Comparison of ENCODE assay signal across 12 mouse cellular contexts in the genomic region with DNA sequence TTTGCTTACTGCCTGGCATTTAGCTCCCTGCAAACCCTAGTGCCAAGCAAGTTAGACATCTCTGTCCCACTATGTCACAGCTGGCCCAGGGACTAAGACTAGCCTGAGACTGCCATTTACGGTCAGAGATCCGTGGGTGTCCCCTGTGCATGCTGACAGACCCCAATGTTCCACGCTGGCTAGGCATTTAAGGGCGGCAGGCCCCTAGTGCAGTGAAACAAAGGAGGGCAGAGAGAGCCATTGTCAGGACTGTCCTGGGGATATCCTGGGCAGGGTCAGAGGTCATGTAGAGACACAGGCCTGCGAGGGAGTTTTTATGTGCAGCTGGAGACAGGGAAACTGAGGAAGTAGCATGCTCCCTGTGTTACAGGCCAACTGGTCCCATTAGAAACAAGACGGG. TPM values are rescaled to one million over a fixed set of nuclear protein-coding genes. Genes with fewer than 3 reads are reported as not detected.
DNase-seq lines count a peak whose midpoint lies in the region; ATAC-seq and TF ChIP-seq lines count a peak whose summit lies in the region.
"Had no signal": no experiment of that assay in that cellular context is flagged by ENCODE, and none has a peak within 500 bp of the region (broad histone marks: within the 10 kb centered on the region; RNA-seq: fewer than 3 reads in every experiment).

No protein-coding gene starts in this region.

- TF ChIP-seq CTCF in lung, postnatal 0 days (IDR thresholded peaks at IDR 0.05) = no peak

- H3K36me3 ChIP-seq in heart, embryonic 11.5 days (ENCODE audit: control insufficient read depth, insufficient read depth, low read length) = peaks cover 23% of the 10 kb centered on the region
- H3K36me3 ChIP-seq in lung, postnatal 0 days (ENCODE audit: insufficient read depth, low read length) = peaks cover 12% of the 10 kb centered on the region; the same call in 1 of the 2 replicates
- H3K36me3 ChIP-seq in forebrain, embryonic 16.5 days (ENCODE audit: control insufficient read depth, insufficient read depth) = no peaks in the 10 kb centered on the region
- peaks cover 47% of the 10 kb centered on the region for H3K36me3 ChIP-seq in neural tube, embryonic 13.5 days

- 83% methylated on average over 6 of the region's 6 CpGs for WGBS in heart, embryonic 11.5 days (ENCODE audit: insufficient replicate concordance)
- WGBS in lung, postnatal 0 days = 58% methylated on average over 6 of the region's 6 CpGs
- 29% methylated on average over 6 of the region's 6 CpGs for WGBS in forebrain, embryonic 16.5 days
- 27% methylated on average over 6 of the region's 6 CpGs for WGBS in neural tube, embryonic 13.5 days

- H3K4me2 ChIP-seq in heart, embryonic 11.5 days = no peak overlapping the region
- H3K4me2 ChIP-seq in lung, postnatal 0 days (replicated peaks; ENCODE audit: low read depth, low read length) = no peak overlapping the region
- H3K4me2 ChIP-seq in forebrain, embryonic 16.5 days (ENCODE audit: low read length) = no peak overlapping the region
- H3K4me2 ChIP-seq in neural tube, embryonic 13.5 days = no peak overlapping the region
- H3K4me2 ChIP-seq: embryonic facial prominence, embryonic 12.5 days had no signal

- no peak for TF ChIP-seq EP300 in lung, postnatal 0 days (IDR thresholded peaks at IDR 0.05)

- H3K4me1 ChIP-seq in heart, embryonic 11.5 days (ENCODE audit: control insufficient read depth, insufficient read depth, low read length) = peaks cover 77% of the 10 kb centered on the region
- H3K4me1 ChIP-seq in lung, postnatal 0 days (ENCODE audit: insufficient read depth, low read depth, low read length) = peaks cover 67% of the 10 kb centered on the region
- peaks cover 28% of the 10 kb centered on the region for H3K4me1 ChIP-seq in forebrain, embryonic 16.5 days (replicated peaks; ENCODE audit: control insufficient read depth, insufficient read depth, low read length)
- peaks cover 94% of the 10 kb centered on the region for H3K4me1 ChIP-seq in neural tube, embryonic 13.5 days (replicated peaks)

- H3K4me3 ChIP-seq in heart, embryonic 11.5 days (ENCODE audit: low read depth, low read length) = no peak overlapping the region
- no peak overlapping the region for H3K4me3 ChIP-seq in lung, postnatal 0 days (ENCODE audit: low read depth, low read length)
- no peak overlapping the region for H3K4me3 ChIP-seq in forebrain, embryonic 16.5 days (replicated peaks; ENCODE audit: low read length)
- no peak overlapping the region for H3K4me3 ChIP-seq in neural tube, embryonic 13.5 days
- H3K4me3 ChIP-seq: embryonic facial prominence, embryonic 12.5 days had no signal

- no peaks in the 10 kb centered on the region for H3K27me3 ChIP-seq in heart, embryonic 11.5 days (ENCODE audit: control insufficient read depth, insufficient read depth, low read length)
- no peaks in the 10 kb centered on the region for H3K27me3 ChIP-seq in lung, postnatal 0 days (replicated peaks; ENCODE audit: insufficient read depth, low read length)
- H3K27me3 ChIP-seq in forebrain, embryonic 16.5 days (replicated peaks; ENCODE audit: control insufficient read depth, insufficient read depth, low read length) = no peaks in the 10 kb centered on the region
- no peaks in the 10 kb centered on the region for H3K27me3 ChIP-seq in neural tube, embryonic 13.5 days
- H3K27me3 ChIP-seq: embryonic facial prominence, embryonic 12.5 days had no signal

- peak overlapping the region; percentile 41; the same call in 1 of the 2 replicates for H3K27ac ChIP-seq in heart, embryonic 11.5 days (ENCODE audit: low read depth, low read length)
- peak overlapping the region; percentile 65 for H3K27ac ChIP-seq in lung, postnatal 0 days (ENCODE audit: low read length)
- H3K27ac ChIP-seq in forebrain, embryonic 16.5 days (ENCODE audit: low read length) = peak overlapping the region; percentile 54; the same call in 1 of the 2 replicates
- H3K27ac ChIP-seq in neural tube, embryonic 13.5 days (replicated peaks) = peak overlapping the region; percentile 80
- H3K27ac ChIP-seq: embryonic facial prominence, embryonic 12.5 days had no signal

- DNase-seq in heart, postnatal 4 days = no peak
- DNase-seq in lung, postnatal 0 days (ENCODE audit: low spot score) = no peak
- no peak for DNase-seq in lung, postnatal 36 days
- DNase-seq in layer of hippocampus, postnatal 14 days (ENCODE audit: low spot score in 2 of 2) = no peak
- DNase-seq in left cerebral cortex, adult 9 months (ENCODE audit: low spot score in 2 of 2) = no peak
- DNase-seq: thymus, postnatal 36 days had no signal

- H3K9me3 ChIP-seq in heart, embryonic 11.5 days (replicated peaks; ENCODE audit: control insufficient read depth, low read length) = no peaks in the 10 kb centered on the region
- no peaks in the 10 kb centered on the region for H3K9me3 ChIP-seq in lung, postnatal 0 days (ENCODE audit: low read length)
- no peaks in the 10 kb centered on the region for H3K9me3 ChIP-seq in forebrain, embryonic 16.5 days (ENCODE audit: control insufficient read depth, low read length)
- H3K9me3 ChIP-seq in neural tube, embryonic 13.5 days = no peaks in the 10 kb centered on the region
- H3K9me3 ChIP-seq: embryonic facial prominence, embryonic 12.5 days had no signal

- no peak overlapping the region for H3K9ac ChIP-seq in heart, embryonic 11.5 days (ENCODE audit: low read depth, low read length)
- H3K9ac ChIP-seq in lung, postnatal 0 days (replicated peaks; ENCODE audit: low read depth) = no peak overlapping the region
- H3K9ac ChIP-seq in forebrain, embryonic 16.5 days (replicated peaks; ENCODE audit: low read depth, low read length) = no peak overlapping the region
- peak overlapping the region; percentile 38; the same call in 1 of the 2 replicates for H3K9ac ChIP-seq in neural tube, embryonic 13.5 days
- H3K9ac ChIP-seq: embryonic facial prominence, embryonic 12.5 days had no signal

- ATAC-seq in heart, embryonic 11.5 days (replicated peaks; ENCODE audit: insufficient number of reproducible peaks, low FRiP score, low TSS enrichment) = no peak
- ATAC-seq in lung, postnatal 0 days = no peak
- no peak for ATAC-seq in forebrain, embryonic 16.5 days
- no peak for ATAC-seq in neural tube, embryonic 13.5 days (ENCODE audit: low read depth)
- ATAC-seq: CD4-positive, CD25-positive, alpha-beta regulatory T cell, adult 4 months had no signal

RNA-seq across cellular contexts. Expression of a gene that starts 7.0 kb away (rescaled TPM):
- polyA plus RNA-seq in heart, embryonic 11.5 days (2014; fragmentation: Nextera tagmentation; extraction: Ambion mirVana) = 4.3 and 12.7 TPM in 2 replicates
- 1 to 10 TPM; 4.2 to 4.3 TPM for total RNA-seq in heart, postnatal 4 days (2021)
- 4.8 and 7.1 TPM in 2 replicates for polyA plus RNA-seq in lung, postnatal 0 days (2015; fragmentation: Nextera tagmentation; extraction: Ambion mirVana)
- 2.4 and 3.5 TPM in 2 replicates for polyA plus RNA-seq in forebrain, embryonic 16.5 days (2015; fragmentation: Nextera tagmentation; extraction: Ambion mirVana)
- polyA plus RNA-seq in neural tube, embryonic 13.5 days (2015; fragmentation: Nextera tagmentation; extraction: Ambion mirVana) = 3.4 and 5.4 TPM in 2 replicates
- total RNA-seq in layer of hippocampus, postnatal 14 days (2021) = 1 to 10 TPM; 4.5 to 6.4 TPM

RNA-seq across cellular contexts. Expression of a gene that starts 12.9 kb away (rescaled TPM):
- 87.6 and 89.2 TPM in 2 replicates for polyA plus RNA-seq in heart, embryonic 11.5 days (2014; fragmentation: Nextera tagmentation; extraction: Ambion mirVana)
- 100 to 1,000 TPM in 1 of 2 experiments, 10 to 100 TPM in 1; 91.0 to 100 TPM for total RNA-seq in heart, postnatal 4 days (2021)
- 123 and 129 TPM in 2 replicates for polyA plus RNA-seq in lung, postnatal 0 days (2015; fragmentation: Nextera tagmentation; extraction: Ambion mirVana)
- 289 and 309 TPM in 2 replicates for polyA plus RNA-seq in forebrain, embryonic 16.5 days (2015; fragmentation: Nextera tagmentation; extraction: Ambion mirVana)
- polyA plus RNA-seq in neural tube, embryonic 13.5 days (2015; fragmentation: Nextera tagmentation; extraction: Ambion mirVana) = 237 and 249 TPM in 2 replicates
- 100 to 1,000 TPM; 424 to 430 TPM for total RNA-seq in layer of hippocampus, postnatal 14 days (2021)

RNA-seq across cellular contexts. Expression of a gene that starts 17.1 kb away (rescaled TPM):
- polyA plus RNA-seq in heart, embryonic 11.5 days (2014; fragmentation: Nextera tagmentation; extraction: Ambion mirVana) = 0.15 and 0.31 TPM in 2 replicates
- under 1 TPM; 0.25 to 0.33 TPM for total RNA-seq in heart, postnatal 4 days (2021)
- 1.6 and 1.7 TPM in 2 replicates for polyA plus RNA-seq in lung, postnatal 0 days (2015; fragmentation: Nextera tagmentation; extraction: Ambion mirVana)
- 2.7 and 3.6 TPM in 2 replicates for polyA plus RNA-seq in forebrain, embryonic 16.5 days (2015; fragmentation: Nextera tagmentation; extraction: Ambion mirVana)
- polyA plus RNA-seq in neural tube, embryonic 13.5 days (2015; fragmentation: Nextera tagmentation; extraction: Ambion mirVana) = 2.1 and 2.4 TPM in 2 replicates
- total RNA-seq in layer of hippocampus, postnatal 14 days (2021) = 1 to 10 TPM; 5.0 to 8.9 TPM

RNA-seq across cellular contexts. Expression of a gene that starts 23.2 kb away (rescaled TPM):
- 8.1 TPM in 1 of 2 replicates, not detected in the other for polyA plus RNA-seq in heart, embryonic 11.5 days (2014; fragmentation: Nextera tagmentation; extraction: Ambion mirVana)
- total RNA-seq in heart, postnatal 4 days (2021) = not detected
- not detected in 2 replicates for polyA plus RNA-seq in lung, postnatal 0 days (2015; fragmentation: Nextera tagmentation; extraction: Ambion mirVana)
- 17.7 and 36.3 TPM in 2 replicates for polyA plus RNA-seq in forebrain, embryonic 16.5 days (2015; fragmentation: Nextera tagmentation; extraction: Ambion mirVana)
- 40.5 and 48.8 TPM in 2 replicates for polyA plus RNA-seq in neural tube, embryonic 13.5 days (2015; fragmentation: Nextera tagmentation; extraction: Ambion mirVana)
- not detected for total RNA-seq in layer of hippocampus, postnatal 14 days (2021)
- total RNA-seq: layer of hippocampus, postnatal 25 days had no signal
- polyA plus RNA-seq: CD4-positive, CD25-positive, alpha-beta regulatory T cell, adult 4 months had no signal

RNA-seq across cellular contexts. Expression of a gene that starts 25.1 kb away (rescaled TPM):
- polyA plus RNA-seq in heart, embryonic 11.5 days (2014; fragmentation: Nextera tagmentation; extraction: Ambion mirVana) = 30.9 and 32.0 TPM in 2 replicates
- 10 to 100 TPM; 67.1 to 68.2 TPM for total RNA-seq in heart, postnatal 4 days (2021)
- polyA plus RNA-seq in lung, postnatal 0 days (2015; fragmentation: Nextera tagmentation; extraction: Ambion mirVana) = 32.0 and 32.8 TPM in 2 replicates
- polyA plus RNA-seq in forebrain, embryonic 16.5 days (2015; fragmentation: Nextera tagmentation; extraction: Ambion mirVana) = 53.8 and 54.0 TPM in 2 replicates
- 47.4 and 49.0 TPM in 2 replicates for polyA plus RNA-seq in neural tube, embryonic 13.5 days (2015; fragmentation: Nextera tagmentation; extraction: Ambion mirVana)
- 10 to 100 TPM; 48.8 to 51.9 TPM for total RNA-seq in layer of hippocampus, postnatal 14 days (2021)
